Mouse (Mus musculus): Measurements from ENCODE around the gene Olfr71. TPM values are rescaled to one million over a fixed set of nuclear protein-coding genes. Genes with fewer than 3 reads are reported as not detected.

The Olfr71 gene
- total RNA-seq, 2 experiments from 2014 or later = not detected

GRCm38 (mm10) chr4:43656339-43657109 lies 53.5 kb downstream of the Olfr71 start, which contains the start of gene Hint2:
TSS of gene Hint2 (minus strand) at chr4:43656466.
- peak; percentile 94 to 97 for DNase-seq

- DNase-seq = no peak
Measured at GRCm38 (mm10) chr4:43655656-43656338, 54.3 kb downstream of the Olfr71 start.

Other genes with a start within 250 kb of the Olfr71 start
- 1 to 10 TPM in 1 of 2 experiments, not detected in 1; 1.1 TPM for gene Sit1, start 226.5 kb downstream of the Olfr71 start, total RNA-seq (2021)
- gene Ccdc107, start 217.4 kb downstream of the Olfr71 start, total RNA-seq (2021) = 10 to 100 TPM; 29.2 to 31.7 TPM
- under 1 TPM in 1 of 2 experiments, not detected in 1; 0.64 TPM for gene Arhgef39, start 210.6 kb downstream of the Olfr71 start, total RNA-seq (2021)
- gene Car9, start 203.3 kb downstream of the Olfr71 start, total RNA-seq (2021) = under 1 TPM in 1 of 2 experiments, not detected in 1; 0.36 TPM
- 10 to 100 TPM; 32.1 to 35.2 TPM for gene Tpm2, start 186.5 kb downstream of the Olfr71 start, total RNA-seq (2021)
- gene Creb3, start 147.9 kb downstream of the Olfr71 start, total RNA-seq (2021) = 10 to 100 TPM; 38.4 to 52.4 TPM
- gene Tln1, start 147.6 kb downstream of the Olfr71 start, total RNA-seq (2021) = 100 to 1,000 TPM in 1 of 2 experiments, 10 to 100 TPM in 1; 98.2 to 111 TPM
- 10 to 100 TPM; 24.3 to 27.9 TPM for gene Rgp1, start 131.5 kb downstream of the Olfr71 start, total RNA-seq (2021)
- 10 to 100 TPM in 1 of 2 experiments, 1 to 10 TPM in 1; 9.3 to 10.8 TPM for gene Gba2, start 131.4 kb downstream of the Olfr71 start, total RNA-seq (2021)
- gene Msmp, start 125.8 kb downstream of the Olfr71 start, total RNA-seq (2021) = under 1 TPM in 1 of 2 experiments, not detected in 1; 0.54 TPM
- gene Npr2, start 78.3 kb downstream of the Olfr71 start, total RNA-seq (2021) = 10 to 100 TPM; 39.7 to 42.1 TPM
- gene Spag8, start 56.7 kb downstream of the Olfr71 start, total RNA-seq (2021) = not detected
- 100 to 1,000 TPM; 163 to 173 TPM for gene Hint2, start 53.8 kb downstream of the Olfr71 start, total RNA-seq (2021)
- gene Tmem8b, start 41.3 kb downstream of the Olfr71 start, total RNA-seq (2021) = 10 to 100 TPM; 20.0 to 21.0 TPM
- gene Fam221b, start 41.1 kb downstream of the Olfr71 start, total RNA-seq (2021) = under 1 TPM; 0.15 to 0.28 TPM
- not detected for gene Olfr70, start 9.4 kb downstream of the Olfr71 start, total RNA-seq (2021)
- gene Hrct1, start 16.9 kb upstream of the Olfr71 start, total RNA-seq (2021) = 1 to 10 TPM; 4.2 to 4.9 TPM
- gene Spaar, start 19.8 kb upstream of the Olfr71 start, total RNA-seq (2021) = 1 to 10 TPM; 3.4 to 4.5 TPM
- not detected for gene Olfr159, start 60.8 kb upstream of the Olfr71 start, total RNA-seq (2021)
- not detected for gene Olfr156, start 113.6 kb upstream of the Olfr71 start, total RNA-seq (2021)
- gene Olfr157, start 129.9 kb upstream of the Olfr71 start, total RNA-seq (2021) = not detected
- gene Olfr155, start 141.3 kb upstream of the Olfr71 start, total RNA-seq (2021) = not detected
- 1 to 10 TPM; 4.3 to 5.1 TPM for gene Reck, start 165.3 kb upstream of the Olfr71 start, total RNA-seq (2021)
- gene Glipr2, start 247.1 kb upstream of the Olfr71 start, total RNA-seq (2021) = 1 to 10 TPM; 3.3 to 4.4 TPM

All from heart, adult 18-20 months (tissue).